Mouse (Mus musculus): Measurements from ENCODE around the gene Coa5.

Coa5 gene

GRCm38 (mm10) chr1:37368125-37368524, 61.8 kb downstream of the Coa5 start:
- DNase-seq (ENCODE audit: low read depth, low spot score) = no peak

Data from retina, adult 2 months (tissue).